Mouse (Mus musculus) urinary bladder, postnatal 14 days (tissue): Measurements from ENCODE around the gene Pdzrn3.

Experiments used
- DNase-seq: peaks from one replicate; pipeline ENCODE4 v3.0.0; 2021; ENCODE audit warnings: low spot score

The Pdzrn3 gene

GRCm38 (mm10) chr6:101327196-101327595, 50.5 kb downstream of the Pdzrn3 start:
- no peak for DNase-seq

- DNase-seq: no peak
Measured at GRCm38 (mm10) chr6:101325842-101326639, 51.7 kb downstream of the Pdzrn3 start.

- DNase-seq: no peak
Measured at GRCm38 (mm10) chr6:101322580-101322979, 55.1 kb downstream of the Pdzrn3 start.

GRCm38 (mm10) chr6:101320386-101320785, 57.3 kb downstream of the Pdzrn3 start:
- no peak for DNase-seq

- DNase-seq: no peak
Measured at GRCm38 (mm10) chr6:101319374-101319967, 58.2 kb downstream of the Pdzrn3 start.

GRCm38 (mm10) chr6:101318530-101318929, 59.2 kb downstream of the Pdzrn3 start:
- DNase-seq: no peak

GRCm38 (mm10) chr6:101311446-101311845, 66.3 kb downstream of the Pdzrn3 start:
- no peak for DNase-seq

- DNase-seq: no peak
Measured at GRCm38 (mm10) chr6:101310491-101310890, 67.2 kb downstream of the Pdzrn3 start.

GRCm38 (mm10) chr6:101307964-101308531, 69.6 kb downstream of the Pdzrn3 start:
- no peak for DNase-seq

- no peak for DNase-seq
Measured at GRCm38 (mm10) chr6:101306834-101307233, 70.9 kb downstream of the Pdzrn3 start.

GRCm38 (mm10) chr6:101305543-101305942, 72.2 kb downstream of the Pdzrn3 start:
- no peak for DNase-seq

- DNase-seq: no peak
Measured at GRCm38 (mm10) chr6:101303959-101304738, 73.5 kb downstream of the Pdzrn3 start.

GRCm38 (mm10) chr6:101303501-101303900, 74.2 kb downstream of the Pdzrn3 start:
- DNase-seq: no peak

GRCm38 (mm10) chr6:101301154-101301553, 76.5 kb downstream of the Pdzrn3 start:
- DNase-seq: no peak

GRCm38 (mm10) chr6:101299434-101299833, 78.3 kb downstream of the Pdzrn3 start:
- DNase-seq: no peak

GRCm38 (mm10) chr6:101297563-101298520, 79.9 kb downstream of the Pdzrn3 start:
- no peak for DNase-seq

- no peak for DNase-seq
Measured at GRCm38 (mm10) chr6:101296997-101297396, 80.7 kb downstream of the Pdzrn3 start.

GRCm38 (mm10) chr6:101296280-101296679, 81.4 kb downstream of the Pdzrn3 start:
- no peak for DNase-seq

GRCm38 (mm10) chr6:101293036-101293572, 84.6 kb downstream of the Pdzrn3 start:
- peak; percentile 28 for DNase-seq

- DNase-seq: no peak
Measured at GRCm38 (mm10) chr6:101291944-101292343, 85.8 kb downstream of the Pdzrn3 start.

- DNase-seq: no peak
Measured at GRCm38 (mm10) chr6:101290160-101290559, 87.5 kb downstream of the Pdzrn3 start.
